Mouse (Mus musculus) MEL (cell line): Measurements from ENCODE around the gene Pld4. TPM values are rescaled to one million over a fixed set of nuclear protein-coding genes. Genes with fewer than 3 reads are reported as not detected.
A peak's percentile ranks its signal among the peaks of the same experiment; 100 is the strongest.

Experiments
- DNase-seq: peaks from one replicate; pipeline ENCODE4 v3.0.0; 2011; ENCODE audit warnings: low read depth, low spot score
- H3K27ac ChIP-seq: 2 replicates; pipeline ENCODE4 v1.5.1; 2012; ENCODE audit warnings: low read depth, mild to moderate bottlenecking, control low read depth, low read length, moderate library complexity; ENCODE audit not compliant: control insufficient read depth
- H3K27me3 ChIP-seq, 2 experiments: fragments of 150-350 bp in 1 of 2; sonication (generic) in 1 of 2; 2 replicates each; pipeline ENCODE4 v1.6.1; 2012; ENCODE audit warnings: low read length in 2 of 2, mild to moderate bottlenecking in 2 of 2, improper control_type of control experiment in 1 of 2, moderate library complexity in 1 of 2; ENCODE audit not compliant: insufficient read depth in 2 of 2, control insufficient read depth in 1 of 2
- H3K36me3 ChIP-seq, 2 experiments: 2 replicates each; pipeline ENCODE4 v1.6.1; 2012 to 2014; ENCODE audit warnings: low read length in 2 of 2, improper control_type of control experiment in 1 of 2, inconsistent platforms in 1 of 2, mild to moderate bottlenecking in 1 of 2; ENCODE audit not compliant: insufficient read depth in 2 of 2, control insufficient read depth in 1 of 2
- H3K4me1 ChIP-seq, 2 experiments: fragments of 150-350 bp in 1 of 2; sonication (generic) in 1 of 2; 2 replicates each; pipeline ENCODE4 v1.6.1; 2012; ENCODE audit warnings: low read length in 2 of 2, improper control_type of control experiment in 1 of 2, mild to moderate bottlenecking in 1 of 2; ENCODE audit not compliant: insufficient read depth in 2 of 2, control insufficient read depth in 1 of 2
- H3K4me3 ChIP-seq, 2 experiments: fragments of 150-350 bp in 1 of 2; sonication (generic) in 1 of 2; 2 replicates each; pipeline ENCODE4 v1.5.1; 2012; ENCODE audit warnings: low read depth in 2 of 2, low read length in 2 of 2, mild to moderate bottlenecking in 2 of 2, moderate library complexity in 2 of 2, control low read depth in 1 of 2, improper control_type of control experiment in 1 of 2; ENCODE audit not compliant: control insufficient read depth in 1 of 2, insufficient read depth in 1 of 2
- H3K79me2 ChIP-seq: 2 replicates; pipeline ENCODE4 v1.6.1; 2012; ENCODE audit warnings: mild to moderate bottlenecking, low read length, moderate library complexity; ENCODE audit not compliant: control insufficient read depth, poor library complexity, insufficient read depth
- H3K9ac ChIP-seq: 2 replicates; pipeline ENCODE4 v1.6.1; 2012; ENCODE audit warnings: low read depth, mild to moderate bottlenecking, control low read depth, low read length, moderate library complexity; ENCODE audit not compliant: control insufficient read depth, poor library complexity, severe bottlenecking
- H3K9me3 ChIP-seq: fragments of 150-350 bp; sonication (generic); replicated peaks from 2 replicates; pipeline ENCODE4 v1.6.1; 2012; ENCODE audit warnings: mild to moderate bottlenecking, low read length, improper control_type of control experiment, moderate library complexity; ENCODE audit not compliant: insufficient read depth
- BHLHE40 ChIP-seq: IDR thresholded peaks from 2 replicates; pipeline ENCODE4 v1.6.1; 2012; ENCODE audit warnings: low read depth, mild to moderate bottlenecking, inconsistent platforms, low read length, improper control_type of control experiment, borderline replicate concordance
- CHD1 ChIP-seq: IDR thresholded peaks from 2 replicates; pipeline ENCODE4 v1.6.1; 2012; ENCODE audit warnings: low read depth, mild to moderate bottlenecking, inconsistent platforms, low read length, improper control_type of control experiment
- CHD2 ChIP-seq: IDR thresholded peaks from 2 replicates; pipeline ENCODE4 v1.6.1; 2011; ENCODE audit warnings: low read length, improper control_type of control experiment
- EP300 ChIP-seq, 2 experiments: IDR thresholded peaks; 2 replicates each; pipeline ENCODE4 v1.6.1; 2011; ENCODE audit warnings: improper control_type of control experiment in 2 of 2, low read length in 2 of 2, low read depth in 1 of 2, mild to moderate bottlenecking in 1 of 2
- GABPA ChIP-seq: IDR thresholded peaks from 2 replicates; pipeline ENCODE4 v1.6.1; 2012; ENCODE audit warnings: low read depth, mild to moderate bottlenecking, inconsistent platforms, low read length, improper control_type of control experiment, moderate library complexity
- KAT2A ChIP-seq: conservative IDR thresholded peaks from 2 replicates; pipeline ENCODE4 v1.6.1; 2012; ENCODE audit warnings: low read depth, low read length, improper control_type of control experiment, inconsistent platforms
- MAFK ChIP-seq: IDR thresholded peaks from 2 replicates; pipeline ENCODE4 v1.6.1; 2011; ENCODE audit warnings: low read depth, mild to moderate bottlenecking, low read length, improper control_type of control experiment, borderline replicate concordance
- MAZ ChIP-seq: IDR thresholded peaks from 2 replicates; pipeline ENCODE4 v1.6.1; 2012; ENCODE audit warnings: low read depth, mild to moderate bottlenecking, inconsistent platforms, low read length, improper control_type of control experiment
- MEF2A ChIP-seq: IDR thresholded peaks from 2 replicates; pipeline ENCODE4 v1.6.1; 2014; ENCODE audit warnings: low read depth, mild to moderate bottlenecking, inconsistent platforms, low read length, improper control_type of control experiment; ENCODE audit not compliant: poor library complexity, insufficient replicate concordance, severe bottlenecking; ENCODE audit errors: extremely low read depth
- MYB ChIP-seq: IDR thresholded peaks from 2 replicates; pipeline ENCODE4 v1.6.1; 2011; ENCODE audit warnings: mild to moderate bottlenecking, low read depth, low read length, improper control_type of control experiment
- MYC ChIP-seq: IDR thresholded peaks from 2 replicates; pipeline ENCODE4 v1.6.1; 2011; ENCODE audit warnings: low read depth, mild to moderate bottlenecking, low read length, improper control_type of control experiment, moderate library complexity
- NELFE ChIP-seq: IDR thresholded peaks from 2 replicates; pipeline ENCODE4 v1.6.1; 2011; ENCODE audit warnings: low read depth, low read length, improper control_type of control experiment
- RAD21 ChIP-seq: IDR thresholded peaks from 2 replicates; pipeline ENCODE4 v1.6.1; 2011; ENCODE audit warnings: mild to moderate bottlenecking, low read depth, low read length, improper control_type of control experiment
- RCOR1 ChIP-seq: IDR thresholded peaks from 2 replicates; pipeline ENCODE4 v1.6.1; 2012; ENCODE audit warnings: low read depth, mild to moderate bottlenecking, inconsistent platforms, low read length, improper control_type of control experiment
- SIN3A ChIP-seq: IDR thresholded peaks from 2 replicates; pipeline ENCODE4 v1.6.1; 2012; ENCODE audit warnings: low read length, improper control_type of control experiment, inconsistent platforms
- SMC3 ChIP-seq: IDR thresholded peaks from 2 replicates; pipeline ENCODE4 v1.6.1; 2011; ENCODE audit warnings: low read depth, low read length, improper control_type of control experiment
- TAL1 ChIP-seq: IDR thresholded peaks from 2 replicates; pipeline ENCODE4 v1.6.1; 2012; ENCODE audit warnings: mild to moderate bottlenecking, inconsistent platforms, low read length, moderate library complexity, mixed read lengths
- TBP ChIP-seq: IDR thresholded peaks from 2 replicates; pipeline ENCODE4 v1.8.0; 2011; ENCODE audit warnings: low read depth, low read length, improper control_type of control experiment
- UBTF ChIP-seq: IDR thresholded peaks from 2 replicates; pipeline ENCODE4 v1.6.1; 2012; ENCODE audit warnings: low read depth, mild to moderate bottlenecking, inconsistent platforms, low read length, improper control_type of control experiment, moderate library complexity, borderline replicate concordance; ENCODE audit not compliant: insufficient read depth
- polyA plus RNA-seq, 2 experiments: library from polyadenylated mRNA; stranded (reverse) in 1 of 2; unstranded in 1 of 2; fragments of >175 nt in 1 of 2; fragments of >200 nt in 1 of 2; gene quantifications; 2 replicates each; pipeline versions ENCODE4 v1.2.1 to v1.2.4; 2012; ENCODE audit warnings: low replicate concordance in 2 of 2, low read depth in 1 of 2; ENCODE audit not compliant: insufficient read length in 2 of 2, insufficient read depth in 1 of 2, missing spikeins in 1 of 2
- total RNA-seq: library from RNA; depleted of rRNA; stranded (reverse); fragments of 300-350 nt; gene quantifications from 2 replicates; pipeline ENCODE4 v1.2.3, GENCODE M21; 2012

Pld4 gene
- total and polyA plus RNA-seq, 3 experiments = 9.7 to 16.4 TPM; not detected in 1

DNA sequence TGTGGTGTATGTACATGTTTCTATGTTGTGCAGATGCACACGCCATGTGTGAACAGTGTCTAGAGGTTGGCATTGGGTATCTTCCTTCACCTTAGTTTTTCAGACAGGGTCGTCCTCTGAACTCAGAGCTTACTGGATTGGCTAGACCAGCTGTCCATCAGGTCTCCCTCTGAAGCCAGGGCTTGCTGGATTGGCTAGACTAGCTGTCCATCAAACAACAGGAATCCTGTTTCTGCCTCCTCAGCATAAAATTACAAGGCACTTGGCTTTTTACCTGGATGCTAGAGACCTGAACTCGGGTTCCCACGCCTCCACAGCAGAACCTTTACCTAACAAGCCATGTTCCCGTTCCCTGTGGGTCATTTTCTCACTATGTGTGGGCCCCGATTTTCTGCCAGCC lies 8.6 kb downstream of the Pld4 start:
- H3K9ac ChIP-seq = no peak overlapping the region
- no peak overlapping the region for H3K4me3 ChIP-seq
- DNase-seq = peak; percentile 80
- no peaks in the 10 kb centered on the region for H3K79me2 ChIP-seq
- no peaks in the 10 kb centered on the region for H3K4me1 ChIP-seq
- no peaks in the 10 kb centered on the region for H3K36me3 ChIP-seq
- no peaks in the 10 kb centered on the region for H3K9me3 ChIP-seq
- no peaks in the 10 kb centered on the region for H3K27me3 ChIP-seq
- TF ChIP-seq CHD2 = no peak
- peak; percentile 65; the same call in 1 of the 2 replicates for TF ChIP-seq MAFK
- no peak for TF ChIP-seq EP300 (IDR thresholded peaks at IDR 0.05; ENCODE audit: low read depth in 1 of 2, low read length in 2 of 2)
- TF ChIP-seq, all 39 proteins: peak for 1
- H3K27ac ChIP-seq = no peak overlapping the region

DNA sequence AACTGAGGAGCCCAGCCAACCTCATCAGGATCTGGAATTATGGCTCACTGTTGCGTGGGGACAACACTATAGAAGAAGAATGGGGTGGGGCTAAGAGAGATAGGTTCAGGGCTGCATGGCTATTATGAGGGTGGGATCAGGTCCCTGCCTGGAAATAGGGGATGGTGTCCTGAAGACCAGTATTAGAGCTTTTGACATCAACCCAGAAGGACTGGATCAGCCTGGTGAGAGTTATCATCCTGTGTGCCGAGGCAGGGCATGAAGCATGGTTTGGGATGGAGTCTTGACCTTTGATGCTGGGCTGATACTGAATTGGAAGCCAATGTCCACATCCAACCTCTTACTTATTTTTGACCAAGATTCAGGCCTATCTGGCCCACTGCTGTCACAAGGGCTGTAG lies 9.3 kb downstream of the Pld4 start:
- Histone ChIP-seq H3K9me3 (no peaks in the 10 kb centered on the region), H3K36me3 (no peaks in the 10 kb centered on the region), H3K4me1 (no peaks in the 10 kb centered on the region), H3K27me3 (no peaks in the 10 kb centered on the region), H3K4me3 (no peak overlapping the region), H3K9ac (no peak overlapping the region), H3K27ac (no peak overlapping the region), H3K79me2 (no peaks in the 10 kb centered on the region)
- TF ChIP-seq MYC (no peak), SMC3 (no peak), BHLHE40 (no peak), RCOR1 (no peak), EP300 (IDR thresholded peaks at IDR 0.05; ENCODE audit: low read depth in 1 of 2, low read length in 2 of 2) (no peak), MAZ (no peak), MEF2A (no peak), GABPA (no peak), MYB (no peak), MAFK (no peak), KAT2A (no peak), TAL1 (no peak), CHD1 (no peak), UBTF (no peak), SIN3A (no peak), TBP (no peak), RAD21 (no peak), NELFE (no peak)
- DNase-seq = no peak
